Mouse (Mus musculus): ENCODE results near the gene Ptpn13.

GRCm38 (mm10) chr5:103527437-103527718, 102.4 kb downstream of the Ptpn13 start:
- no peak for TF ChIP-seq POLR2A (IDR thresholded peaks at IDR 0.05; ENCODE audit: borderline replicate concordance, extremely low read depth, insufficient read depth, insufficient read length, poor library complexity, severe bottlenecking)
- no peak for TF ChIP-seq CTCF (IDR thresholded peaks at IDR 0.05; ENCODE audit: borderline replicate concordance, extremely low read depth, insufficient read depth, insufficient read length)

Data from brain, embryonic 14.5 days (tissue).